Mouse (Mus musculus) fibroblast of lung, adult 2 months (primary cell): Measurements from ENCODE around the gene Gm9913.
A peak's percentile ranks its signal among the peaks of the same experiment; 100 is the strongest.

Source experiments
- DNase-seq: peaks from one replicate; pipeline ENCODE4 v3.0.0-alpha.2; 2011; ENCODE audit warnings: low read depth

Gm9913 gene

GRCm38 (mm10) chr2:125496696-125497095, 8.2 kb upstream of the Gm9913 start:
- no peak for DNase-seq

DNA sequence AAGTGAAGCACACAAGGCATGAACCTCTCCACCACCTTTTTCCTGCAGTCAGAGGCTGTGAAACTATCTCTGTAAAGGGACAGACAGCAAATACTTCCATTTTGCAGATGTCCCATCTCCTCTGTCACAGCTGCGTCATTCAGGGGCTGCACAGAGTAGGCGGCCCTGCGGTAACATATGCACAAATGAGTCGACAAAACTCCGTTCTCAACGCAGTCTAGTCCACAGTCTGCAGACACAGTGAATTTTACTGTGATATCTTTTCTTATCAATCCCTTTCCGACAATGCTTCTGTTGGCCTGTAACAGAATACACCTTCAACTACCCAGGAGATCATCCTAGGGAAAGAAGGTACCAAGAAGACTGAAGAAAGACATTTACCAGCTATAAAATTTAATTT, 6.7 kb upstream of the Gm9913 start:
- DNase-seq = no peak

DNA sequence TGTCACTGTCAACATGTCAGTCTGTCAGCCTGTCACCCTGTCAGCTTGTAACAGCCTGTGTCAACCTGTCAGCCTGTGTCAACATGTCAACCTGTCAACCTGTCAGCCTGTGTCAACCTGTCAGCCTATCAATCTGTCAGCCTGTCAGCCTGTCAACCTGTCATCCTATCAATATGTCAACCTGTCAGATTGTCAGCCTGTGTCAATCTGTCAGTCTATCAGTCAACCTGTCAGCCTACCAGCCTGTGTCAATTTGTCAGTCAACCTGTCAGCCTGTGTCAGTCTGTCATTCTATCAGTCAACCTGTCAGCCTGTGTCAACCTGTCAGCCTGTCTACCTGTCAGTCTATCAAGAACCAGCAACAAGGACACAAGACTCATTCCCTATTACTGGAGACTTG, 3.4 kb upstream of the Gm9913 start:
- no peak for DNase-seq

DNA sequence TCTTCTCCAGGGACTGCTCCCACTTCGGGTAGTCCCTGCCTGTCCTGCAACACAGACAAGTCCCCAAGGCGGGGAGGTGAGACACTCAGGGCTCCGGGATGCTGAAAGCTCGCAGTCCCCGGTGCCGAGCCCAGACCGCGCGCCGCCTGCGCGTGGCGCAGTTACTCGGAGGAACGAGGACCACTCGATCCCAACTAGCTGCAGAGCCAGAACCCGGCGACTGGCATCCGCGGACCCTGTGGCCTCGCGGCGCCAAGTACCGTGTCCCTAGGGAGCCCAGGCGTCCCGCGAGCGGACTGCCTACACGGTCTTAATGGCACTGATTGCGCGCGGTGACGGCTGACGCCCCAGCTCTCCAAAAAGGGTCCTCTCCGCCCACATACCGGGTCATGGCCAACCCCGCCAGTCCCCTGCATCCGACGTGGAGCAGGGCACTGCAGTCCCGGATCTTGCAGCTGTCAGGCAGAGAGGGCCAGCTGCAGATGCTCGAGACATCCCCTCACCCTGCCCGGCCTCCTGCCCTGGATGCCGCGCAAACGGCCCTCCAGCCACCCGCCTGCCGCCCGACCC, 942 bp downstream of the Gm9913 start:
- DNase-seq = no peak

- no peak for DNase-seq
These were observed 1.6 kb downstream of the Gm9913 start for GRCm38 (mm10) chr2:125506316-125507054.

- DNase-seq = no peak
These were observed 3.0 kb downstream of the Gm9913 start, which contains the start of gene Fbn1 for GRCm38 (mm10) chr2:125507893-125508292. TSS of gene Fbn1 (minus strand) at chr2:125507993.

DNA sequence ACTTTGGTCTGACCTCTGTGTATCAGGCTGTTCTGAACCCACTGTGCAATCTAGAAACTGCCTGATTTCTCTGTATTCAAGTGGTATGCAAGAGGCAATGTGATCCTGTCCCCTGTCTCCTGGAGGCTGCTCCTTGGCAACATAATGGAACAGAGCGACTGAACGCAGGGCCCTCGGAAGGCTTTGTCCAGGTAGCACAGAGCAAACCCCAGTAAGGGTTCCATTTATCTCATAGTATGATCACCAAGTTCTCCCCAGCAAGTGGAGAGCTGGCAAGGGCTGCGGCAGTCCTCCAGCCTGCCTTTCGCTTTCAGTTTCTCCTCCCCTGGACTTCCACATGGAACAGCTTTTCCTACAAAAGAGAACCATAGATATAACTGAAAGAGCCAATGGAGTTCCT, 3.5 kb downstream of the Gm9913 start:
- no peak for DNase-seq

- no peak for DNase-seq
These were observed 5.9 kb downstream of the Gm9913 start for GRCm38 (mm10) chr2:125510752-125511151.

DNA sequence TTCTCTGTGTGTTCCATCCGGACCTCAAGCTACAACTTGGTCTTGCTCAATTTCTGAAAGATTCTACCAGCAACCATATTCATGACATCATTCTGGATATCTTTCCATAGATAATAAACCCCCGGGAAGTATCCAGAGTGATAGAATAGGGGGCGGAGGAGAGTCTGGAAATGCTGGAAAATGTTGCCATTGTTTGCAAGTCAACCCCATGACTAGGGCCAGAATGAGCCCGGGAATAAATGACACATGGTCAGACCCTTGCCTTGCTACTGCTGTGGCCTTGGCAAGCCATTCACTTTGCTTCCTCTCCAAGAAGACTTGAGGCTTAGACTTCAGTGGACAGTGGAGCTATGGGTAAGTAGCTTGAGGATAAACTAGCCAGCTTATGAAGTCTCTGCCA, 7.0 kb downstream of the Gm9913 start:
- no peak for DNase-seq

GRCm38 (mm10) chr2:125512544-125512943, 7.7 kb downstream of the Gm9913 start:
- no peak for DNase-seq

GRCm38 (mm10) chr2:125514391-125514790, 9.5 kb downstream of the Gm9913 start:
- DNase-seq = no peak

DNA sequence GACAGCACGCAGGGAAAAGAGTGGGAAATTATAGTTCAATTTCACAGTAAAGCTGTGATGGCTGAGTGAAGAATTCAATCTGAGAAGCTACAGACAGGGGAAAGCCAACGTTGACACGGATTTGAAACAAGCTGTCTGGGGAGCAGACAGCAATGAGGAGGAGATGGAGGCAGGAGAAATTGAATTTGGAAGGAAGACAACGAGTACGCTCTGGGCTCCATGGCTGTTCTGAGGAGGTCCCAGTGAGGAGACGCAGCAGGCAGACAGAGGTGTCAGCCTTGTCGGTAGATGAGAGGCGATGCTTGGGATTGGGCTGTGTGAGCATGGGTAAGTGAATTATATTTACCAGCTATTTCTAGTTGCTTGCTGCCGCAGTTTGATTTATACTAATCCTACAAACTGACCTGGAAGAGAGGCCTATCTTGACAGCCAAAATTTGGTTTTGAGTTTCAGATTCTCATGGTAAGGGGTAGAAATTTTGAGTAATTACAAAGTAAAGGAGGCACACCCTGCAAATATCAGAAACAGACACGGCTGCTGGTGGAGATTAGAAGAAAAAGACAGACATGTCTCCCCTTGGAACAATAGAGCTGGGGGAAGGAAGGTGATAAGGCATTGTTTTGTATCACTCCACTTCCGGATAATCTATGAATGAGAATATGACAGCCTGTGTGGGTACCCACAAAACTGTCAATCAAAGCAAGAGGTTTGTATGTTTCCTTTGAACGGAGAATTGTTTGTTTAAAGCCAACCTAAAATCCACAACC, 10.6 kb downstream of the Gm9913 start:
- no peak for DNase-seq

- DNase-seq = no peak
These were observed 11.7 kb downstream of the Gm9913 start for GRCm38 (mm10) chr2:125516594-125516993.

GRCm38 (mm10) chr2:125525484-125525883, 20.6 kb downstream of the Gm9913 start:
- no peak for DNase-seq

- DNase-seq = no peak
These were observed 21.7 kb downstream of the Gm9913 start for GRCm38 (mm10) chr2:125526566-125526965.

DNA sequence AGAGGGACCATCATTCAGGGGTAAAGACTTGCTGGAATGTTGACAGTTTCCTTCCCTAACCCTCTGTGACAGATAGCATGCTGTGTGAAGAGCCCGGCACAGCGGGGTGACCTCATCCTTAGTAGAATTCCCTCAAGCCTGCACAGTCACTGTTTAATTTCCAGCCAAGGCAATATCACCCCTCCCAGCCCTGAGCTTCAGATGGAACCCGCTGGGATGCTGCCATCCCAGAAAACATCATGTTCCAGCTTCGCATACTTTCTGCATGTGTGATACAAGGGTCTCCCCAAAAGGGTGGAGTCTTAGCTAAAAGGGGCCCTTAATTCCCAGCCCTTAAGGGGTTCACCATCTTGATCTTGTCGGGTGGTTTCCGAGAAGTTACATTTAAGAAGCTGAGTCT, 25.8 kb downstream of the Gm9913 start:
- DNase-seq = peak; percentile 56

DNA sequence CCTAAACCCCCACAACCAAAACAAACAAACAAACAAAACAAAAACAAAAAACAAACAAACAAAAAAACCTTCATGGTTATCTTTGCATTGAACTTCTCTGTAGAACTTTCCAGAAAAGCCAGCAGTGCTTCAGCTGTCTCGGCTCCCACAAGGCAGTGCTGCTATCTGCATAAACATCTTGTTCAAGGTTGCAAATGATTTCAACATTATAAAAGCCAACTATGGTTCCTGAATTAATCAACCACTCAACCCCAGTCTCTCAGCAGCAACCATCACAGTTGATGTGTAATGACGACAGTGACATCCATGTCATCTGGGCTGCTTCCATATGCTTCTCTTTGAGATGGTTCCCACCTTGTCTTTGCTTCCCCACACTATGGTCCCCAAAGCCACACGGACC, 34.8 kb downstream of the Gm9913 start:
- no peak for DNase-seq

GRCm38 (mm10) chr2:125540579-125540978, 35.7 kb downstream of the Gm9913 start:
- peak; percentile 59 for DNase-seq

GRCm38 (mm10) chr2:125541451-125541850, 36.6 kb downstream of the Gm9913 start:
- DNase-seq = no peak

DNA sequence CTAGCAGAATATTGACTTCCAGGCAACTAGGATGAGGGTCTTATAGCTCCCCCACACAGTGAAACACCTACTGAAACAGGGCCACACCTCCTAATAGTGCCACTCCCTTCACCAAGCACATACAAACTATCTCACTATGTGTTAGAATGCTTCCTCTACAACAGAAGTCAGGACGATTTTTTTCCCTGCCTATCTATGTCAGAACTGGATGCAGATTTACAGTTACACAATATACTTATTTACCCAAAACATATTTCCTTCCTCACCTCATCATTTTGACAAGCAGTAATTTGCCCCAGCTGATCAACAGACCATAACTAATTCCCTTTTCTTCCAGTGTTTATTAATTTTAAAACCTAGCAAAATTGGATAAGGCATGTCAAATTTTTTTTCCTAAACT, 38.8 kb downstream of the Gm9913 start:
- DNase-seq = no peak

DNA sequence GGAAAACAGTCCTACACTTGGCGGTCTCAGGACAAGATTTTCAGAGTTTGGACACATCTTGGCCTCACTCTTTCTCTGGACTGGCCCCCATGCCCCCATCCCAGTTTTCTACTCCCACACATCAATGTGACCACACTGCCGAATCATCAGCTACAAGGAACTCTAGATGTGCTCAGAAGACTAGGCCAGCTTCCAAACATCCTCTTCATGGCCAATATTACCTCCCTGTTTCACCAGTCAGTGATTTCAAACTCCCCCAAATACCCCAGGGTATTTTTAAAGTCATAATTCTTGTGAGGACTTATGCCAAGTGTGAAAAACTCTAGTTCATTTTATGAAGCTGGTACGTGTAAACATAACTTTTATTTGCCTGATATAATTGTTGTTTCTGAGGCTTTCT, 40.1 kb downstream of the Gm9913 start:
- no peak for DNase-seq

- peak; percentile 51 for DNase-seq
These were observed 44.1 kb downstream of the Gm9913 start for GRCm38 (mm10) chr2:125548806-125549578.
